Mouse (Mus musculus): ENCODE results near the gene Pard3. TPM values are rescaled to one million over a fixed set of nuclear protein-coding genes. Genes with fewer than 3 reads are reported as not detected.

Pard3 gene
- polyA plus RNA-seq, 1 experiment from 2014 or later, result 5.4 TPM

GRCm38 (mm10) chr8:127440161-127440833 is 376.6 kb downstream of the Pard3 start:
- peaks cover 14% of the 10 kb centered on the region for H3K4me1 ChIP-seq (replicated peaks)
- peak overlapping the region; percentile 61 for H3K27ac ChIP-seq
- DNase-seq, result no peak
- no peaks in the 10 kb centered on the region for H3K9me3 ChIP-seq (replicated peaks)
- H3K27me3 ChIP-seq, result no peaks in the 10 kb centered on the region
- peak overlapping the region; percentile 25 for H3K4me3 ChIP-seq (replicated peaks)
- no peak for ATAC-seq (ENCODE audit: low read depth)
- H3K36me3 ChIP-seq, result no peaks in the 10 kb centered on the region
- no peak overlapping the region for H3K9ac ChIP-seq
- H3K4me2 ChIP-seq, result peak overlapping the region; percentile 41
- 63% methylated on average over 9 of the region's 9 CpGs for whole genome bisulfite sequencing (ENCODE audit: insufficient replicate concordance)

GRCm38 (mm10) chr8:127440834-127441485 is 377.3 kb downstream of the Pard3 start:
- WGBS (ENCODE audit: insufficient replicate concordance), result 39% methylated on average over 6 of the region's 6 CpGs
- Histone ChIP-seq H3K4me3 (replicated peaks) (peak overlapping the region; percentile 25), H3K4me1 (replicated peaks) (peaks cover 14% of the 10 kb centered on the region), H3K9me3 (replicated peaks) (no peaks in the 10 kb centered on the region), H3K27ac (peak overlapping the region; percentile 61), H3K27me3 (no peaks in the 10 kb centered on the region), H3K9ac (no peak overlapping the region), H3K4me2 (peak overlapping the region; percentile 41), H3K36me3 (no peaks in the 10 kb centered on the region)
- ATAC-seq (ENCODE audit: low read depth) (peak; percentile 81), DNase-seq (peak; percentile 10)

- no peak for ATAC-seq (ENCODE audit: low read depth)
- H3K4me2 ChIP-seq, result no peak overlapping the region
- H3K9me3 ChIP-seq (replicated peaks), result no peaks in the 10 kb centered on the region
- H3K36me3 ChIP-seq, result no peaks in the 10 kb centered on the region
- no peak overlapping the region for H3K4me3 ChIP-seq (replicated peaks)
- DNase-seq, result no peak
- H3K4me1 ChIP-seq (replicated peaks), result no peaks in the 10 kb centered on the region
- 62% methylated on average over 1 of the region's 1 CpGs for WGBS (ENCODE audit: insufficient replicate concordance)
- no peaks in the 10 kb centered on the region for H3K27me3 ChIP-seq
- no peak overlapping the region for H3K27ac ChIP-seq
- H3K9ac ChIP-seq, result no peak overlapping the region
Observed at GRCm38 (mm10) chr8:127447401-127447800, 383.7 kb downstream of the Pard3 start.

GRCm38 (mm10) chr8:127449066-127449840 is 385.6 kb downstream of the Pard3 start:
- 70% methylated on average over 6 of the region's 6 CpGs for WGBS (ENCODE audit: insufficient replicate concordance)

GRCm38 (mm10) chr8:127450954-127451668 is 387.4 kb downstream of the Pard3 start:
- H3K4me2 ChIP-seq, result no peak overlapping the region
- H3K9me3 ChIP-seq (replicated peaks), result no peaks in the 10 kb centered on the region
- H3K4me3 ChIP-seq (replicated peaks), result no peak overlapping the region
- WGBS (ENCODE audit: insufficient replicate concordance), result 85% methylated on average over 14 of the region's 14 CpGs
- no peaks in the 10 kb centered on the region for H3K4me1 ChIP-seq (replicated peaks)
- no peak overlapping the region for H3K27ac ChIP-seq
- no peak for ATAC-seq (ENCODE audit: low read depth)
- no peak for DNase-seq
- H3K36me3 ChIP-seq, result no peaks in the 10 kb centered on the region
- H3K9ac ChIP-seq, result no peak overlapping the region
- H3K27me3 ChIP-seq, result no peaks in the 10 kb centered on the region

More at GRCm38 (mm10) chr8:127449066-127449840, 385.6 kb downstream of the Pard3 start:
- Histone ChIP-seq H3K36me3 (no peaks in the 10 kb centered on the region), H3K9me3 (replicated peaks) (no peaks in the 10 kb centered on the region), H3K9ac (no peak overlapping the region), H3K4me2 (no peak overlapping the region), H3K4me3 (replicated peaks) (no peak overlapping the region), H3K4me1 (replicated peaks) (no peaks in the 10 kb centered on the region), H3K27ac (no peak overlapping the region), H3K27me3 (no peaks in the 10 kb centered on the region)
- ATAC-seq (ENCODE audit: low read depth) (no peak), DNase-seq (no peak)

- 80% methylated on average over 6 of the region's 6 CpGs for WGBS (ENCODE audit: insufficient replicate concordance)
- no peak for ATAC-seq (ENCODE audit: low read depth)
Observed at GRCm38 (mm10) chr8:127452364-127452763, 388.7 kb downstream of the Pard3 start.

GRCm38 (mm10) chr8:127457901-127458300 is 394.2 kb downstream of the Pard3 start:
- 50% methylated on average over 3 of the region's 3 CpGs for WGBS (ENCODE audit: insufficient replicate concordance)
- Histone ChIP-seq H3K27me3 (no peaks in the 10 kb centered on the region), H3K36me3 (no peaks in the 10 kb centered on the region), H3K27ac (no peak overlapping the region), H3K9ac (no peak overlapping the region), H3K4me3 (replicated peaks) (no peak overlapping the region), H3K4me1 (replicated peaks) (peaks cover 3% of the 10 kb centered on the region; the same call in 1 of the 2 replicates), H3K4me2 (no peak overlapping the region), H3K9me3 (replicated peaks) (no peaks in the 10 kb centered on the region)
- ATAC-seq (ENCODE audit: low read depth), result no peak
- no peak for DNase-seq

More at GRCm38 (mm10) chr8:127452364-127452763, 388.7 kb downstream of the Pard3 start:
- Histone ChIP-seq H3K27ac (no peak overlapping the region), H3K27me3 (no peaks in the 10 kb centered on the region), H3K36me3 (no peaks in the 10 kb centered on the region), H3K4me1 (replicated peaks) (no peaks in the 10 kb centered on the region), H3K9me3 (replicated peaks) (no peaks in the 10 kb centered on the region), H3K4me3 (replicated peaks) (no peak overlapping the region), H3K9ac (no peak overlapping the region), H3K4me2 (no peak overlapping the region)
- DNase-seq, result no peak

GRCm38 (mm10) chr8:127461173-127461572 is 397.5 kb downstream of the Pard3 start:
- 34% methylated on average over 3 of the region's 3 CpGs for WGBS (ENCODE audit: insufficient replicate concordance)
- Histone ChIP-seq H3K36me3 (no peaks in the 10 kb centered on the region), H3K9ac (no peak overlapping the region), H3K27ac (no peak overlapping the region), H3K4me2 (no peak overlapping the region), H3K9me3 (replicated peaks) (no peaks in the 10 kb centered on the region), H3K27me3 (no peaks in the 10 kb centered on the region), H3K4me1 (replicated peaks) (peaks cover 3% of the 10 kb centered on the region; the same call in 1 of the 2 replicates), H3K4me3 (replicated peaks) (no peak overlapping the region)
- DNase-seq, result no peak
- ATAC-seq (ENCODE audit: low read depth), result no peak

- WGBS (ENCODE audit: insufficient replicate concordance), result 42% methylated on average over 2 of the region's 2 CpGs
- H3K9me3 ChIP-seq (replicated peaks), result no peaks in the 10 kb centered on the region
- no peaks in the 10 kb centered on the region for H3K27me3 ChIP-seq
- DNase-seq (no peak), ATAC-seq (ENCODE audit: low read depth) (no peak)
- H3K27ac ChIP-seq, result no peak overlapping the region
- H3K4me2 ChIP-seq, result no peak overlapping the region
- peaks cover 3% of the 10 kb centered on the region; the same call in 1 of the 2 replicates for H3K4me1 ChIP-seq (replicated peaks)
- no peak overlapping the region for H3K9ac ChIP-seq
- H3K4me3 ChIP-seq (replicated peaks), result no peak overlapping the region
- H3K36me3 ChIP-seq, result no peaks in the 10 kb centered on the region
Observed at GRCm38 (mm10) chr8:127462378-127462935, 398.8 kb downstream of the Pard3 start.

- H3K27ac ChIP-seq, result no peak overlapping the region
- WGBS (ENCODE audit: insufficient replicate concordance), result 53% methylated on average over 1 of the region's 1 CpGs
- H3K4me3 ChIP-seq (replicated peaks), result no peak overlapping the region
- H3K36me3 ChIP-seq, result no peaks in the 10 kb centered on the region
- no peaks in the 10 kb centered on the region for H3K27me3 ChIP-seq
- H3K9ac ChIP-seq, result no peak overlapping the region
- no peak for DNase-seq
- ATAC-seq (ENCODE audit: low read depth), result no peak
- H3K4me2 ChIP-seq, result no peak overlapping the region
- no peaks in the 10 kb centered on the region for H3K9me3 ChIP-seq (replicated peaks)
- peaks cover 3% of the 10 kb centered on the region; the same call in 1 of the 2 replicates for H3K4me1 ChIP-seq (replicated peaks)
Observed at GRCm38 (mm10) chr8:127464300-127464699, 400.6 kb downstream of the Pard3 start.
